ENCODE assay signal across 20 mouse cellular contexts in genomic region chr14:80443820-80444219, GRCm38 (mm10).
A peak's percentile ranks its signal among the peaks of the same experiment; 100 is the strongest.
DNase-seq lines count a peak whose midpoint lies in the region; ATAC-seq and TF ChIP-seq lines count a peak whose summit lies in the region.
"Had no signal": no experiment of that assay in that cellular context is flagged by ENCODE, and none has a peak within 500 bp of the region (broad histone marks: within the 10 kb centered on the region; RNA-seq: fewer than 3 reads in every experiment).

No protein-coding gene starts in this region.

- dilution Hi-C loops in CH12.LX (cut with MboI; ENCODE audit: extremely low pct_ligation_motif_present, extremely low pct_unique_long_range_greater_than_20kb, low sequenced_read_pairs): no loop called here

- in situ Hi-C loops in CH12.LX (cut with MboI; ENCODE audit: low pct_ligation_motif_present, low pct_unique_long_range_greater_than_20kb, low sequenced_read_pairs): no loop called here
- in situ Hi-C loops in ES-E14 (cut with MboI; ENCODE audit: low sequenced_read_pairs in 2 of 2, unreplicated experiment in 2 of 2): no loop called here

- no peaks in the 10 kb centered on the region for H3K27me3 ChIP-seq in CH12.LX (replicated peaks)
- H3K27me3 ChIP-seq in midbrain, embryonic 14.5 days (ENCODE audit: control insufficient read depth, insufficient read depth, low read length): no peaks in the 10 kb centered on the region
- H3K27me3 ChIP-seq: Patski had no signal

- TF ChIP-seq POLR2A in CH12.LX (IDR thresholded peaks at IDR 0.05; ENCODE audit: low read depth, low read length): no peak

- H3K36me3 ChIP-seq in CH12.LX (replicated peaks in 1 of 2; ENCODE audit: control insufficient read depth in 1 of 2, insufficient read depth in 1 of 2, low read length in 1 of 2): no peaks in the 10 kb centered on the region
- no peaks in the 10 kb centered on the region for H3K36me3 ChIP-seq in ES-E14 (ENCODE audit: control insufficient read depth, insufficient read depth, low read length, poor library complexity, severe bottlenecking)
- H3K36me3 ChIP-seq in midbrain, embryonic 14.5 days (ENCODE audit: control insufficient read depth, insufficient read depth, low read length): no peaks in the 10 kb centered on the region
- H3K36me3 ChIP-seq: G1E had no signal

- H3K27ac ChIP-seq in CH12.LX (ENCODE audit: insufficient read depth, low read depth) (no peak overlapping the region), ES-E14 (ENCODE audit: insufficient read depth, low read depth, low read length, poor library complexity, severe bottlenecking) (no peak overlapping the region)
- no peak overlapping the region for H3K27ac ChIP-seq in midbrain, embryonic 14.5 days (replicated peaks; ENCODE audit: low read depth, low read length)

- TF ChIP-seq CTCF in CH12.LX (conservative IDR thresholded peaks at IDR 0.05 in 1 of 2, IDR thresholded peaks at IDR 0.05 in 1 of 2; ENCODE audit: low read depth in 2 of 2, low read length in 2 of 2): no peak

- no peak for DNase-seq in CH12.LX (ENCODE audit: extremely low read depth)
- no peak for DNase-seq in ES-E14 (ENCODE audit: low read depth, low spot score)
- no peak for DNase-seq in embryo, embryonic 9.5 days (ENCODE audit: extremely low spot score)
- no peak for DNase-seq in midbrain, embryonic 14.5 days
- DNase-seq: adrenal gland, adult 2 months; adrenal gland, adult 8-10 months; adrenal gland, postnatal 10 days; adrenal gland, postnatal 14 days; adrenal gland, postnatal 25 days; adrenal gland, postnatal 36 days; B cell, adult 2 months; cerebellum, adult 11 months; cerebellum, adult 11-12 months; cerebellum, adult 18-20 months; cerebellum, adult 2 months; cerebellum, adult 8-10 months had no signal

- TF ChIP-seq EP300 in CH12.LX (IDR thresholded peaks at IDR 0.05; ENCODE audit: low read length): no peak

- peaks cover 37% of the 10 kb centered on the region for H3K9me3 ChIP-seq in CH12.LX (replicated peaks; ENCODE audit: low read length)
- no peaks in the 10 kb centered on the region for H3K9me3 ChIP-seq in ES-E14 (ENCODE audit: control insufficient read depth, insufficient read depth, low read depth, low read length)
- H3K9me3 ChIP-seq in midbrain, embryonic 14.5 days (ENCODE audit: control insufficient read depth, low read length): no peaks in the 10 kb centered on the region

- no peak overlapping the region for H3K4me2 ChIP-seq in CH12.LX (ENCODE audit: insufficient read depth, low read depth, poor library complexity, severe bottlenecking)
- no peak overlapping the region for H3K4me2 ChIP-seq in midbrain, embryonic 14.5 days (ENCODE audit: low read length)

- no peak overlapping the region for H3K4me3 ChIP-seq in CH12.LX (replicated peaks in 1 of 3; ENCODE audit: low read depth in 2 of 3, low read length in 2 of 3, poor library complexity in 1 of 3)
- no peak overlapping the region for H3K4me3 ChIP-seq in ES-E14 (ENCODE audit: insufficient read depth in 1 of 2, low read depth in 1 of 2, low read length in 2 of 2, poor library complexity in 1 of 2, severe bottlenecking in 1 of 2)
- H3K4me3 ChIP-seq in midbrain, embryonic 14.5 days (replicated peaks; ENCODE audit: low read depth, low read length): no peak overlapping the region

- no peak for TF ChIP-seq RAD21 in CH12.LX (IDR thresholded peaks at IDR 0.05; ENCODE audit: low read depth, low read length)

- H3K4me1 ChIP-seq in CH12.LX (ENCODE audit: control insufficient read depth in 1 of 2, insufficient read depth in 2 of 2): no peaks in the 10 kb centered on the region
- H3K4me1 ChIP-seq in ES-E14 (ENCODE audit: control insufficient read depth in 2 of 2, insufficient read depth in 2 of 2, low read length in 2 of 2, poor library complexity in 1 of 2): no peaks in the 10 kb centered on the region
- H3K4me1 ChIP-seq in midbrain, embryonic 14.5 days (ENCODE audit: control insufficient read depth, insufficient read depth, low read length): no peaks in the 10 kb centered on the region

- H3K9ac ChIP-seq in CH12.LX (ENCODE audit: insufficient read depth, low read depth): no peak overlapping the region
- H3K9ac ChIP-seq in ES-E14 (ENCODE audit: insufficient read depth, low read depth, low read length, poor library complexity, severe bottlenecking): no peak overlapping the region
- H3K9ac ChIP-seq in midbrain, embryonic 14.5 days (replicated peaks; ENCODE audit: low read length): no peak overlapping the region

- no peak for ATAC-seq in midbrain, embryonic 14.5 days (ENCODE audit: low FRiP score, low TSS enrichment)
- ATAC-seq: activated CD4-positive, CD25-positive, alpha-beta regulatory T cell, adult 4 months; CD4-positive, CD25-positive, alpha-beta regulatory T cell, adult 4 months; Patski had no signal

- H3K79me2 ChIP-seq in CH12.LX (replicated peaks; ENCODE audit: control insufficient read depth, extremely low read depth, insufficient read depth, poor library complexity, severe bottlenecking): no peaks in the 10 kb centered on the region

TF ChIP-seq in CH12.LX, 34 proteins besides CTCF, POLR2A, EP300 and RAD21:
- 0 out of 2 replicates have a peak, but pooled peaks have one; percentile 52 for TF ChIP-seq MAFK (IDR thresholded peaks at IDR 0.05; ENCODE audit: insufficient replicate concordance, low read length)
- no peak for TF ChIP-seq RCOR1 (conservative IDR thresholded peaks at IDR 0.05; ENCODE audit: low read depth, low read length)
- TF ChIP-seq SMC3 (IDR thresholded peaks at IDR 0.05; ENCODE audit: low read depth, low read length): no peak
- no peak for TF ChIP-seq SIN3A (IDR thresholded peaks at IDR 0.05; ENCODE audit: low read length)
- no peak for TF ChIP-seq NELFE (IDR thresholded peaks at IDR 0.05; ENCODE audit: low read depth, low read length)
- TF ChIP-seq IRF4 (IDR thresholded peaks at IDR 0.05; ENCODE audit: low read depth, low read length): no peak
- no peak for TF ChIP-seq TBP (conservative IDR thresholded peaks at IDR 0.05; ENCODE audit: low read depth, low read length)
TF ChIP-seq in CH12.LX: peak in this region for 1.

TF ChIP-seq in ES-E14, 5 proteins besides CTCF, POLR2A, EP300 and RAD21:
- TF ChIP-seq HCFC1 (IDR thresholded peaks at IDR 0.05; ENCODE audit: borderline replicate concordance, insufficient read depth, low read length): no peak
- no peak for TF ChIP-seq ZC3H11A (IDR thresholded peaks at IDR 0.05; ENCODE audit: borderline replicate concordance, low read depth, low read length)
- no peak for TF ChIP-seq CHD2 (IDR thresholded peaks at IDR 0.05; ENCODE audit: low read depth, low read length)
- peak; percentile 67; the same call in 1 of the 2 replicates for TF ChIP-seq MAFK (IDR thresholded peaks at IDR 0.05; ENCODE audit: insufficient read depth, low read depth, low read length)
